Mouse (Mus musculus) thymus, adult 2 months (tissue): ENCODE data around the gene Gm11627.

ENCODE experiments used
- CTCF ChIP-seq: fragments of 200-500 bp; IDR thresholded peaks from 2 replicates; pipeline ENCODE4 v1.5.1; 2012; ENCODE audit warnings: mild to moderate bottlenecking, control low read depth, low read length, moderate library complexity, borderline replicate concordance; ENCODE audit not compliant: control insufficient read depth, poor library complexity, insufficient read depth; ENCODE audit errors: extremely low read depth
- POLR2A ChIP-seq: fragments of 200-500 bp; IDR thresholded peaks from 2 replicates; pipeline ENCODE4 v1.6.1; 2012; ENCODE audit warnings: mild to moderate bottlenecking, low read length, control low read depth, moderate library complexity; ENCODE audit not compliant: control insufficient read depth, poor library complexity, insufficient read depth; ENCODE audit errors: extremely low read depth

GRCm38 (mm10) chr11:102556031-102556715, 23.1 kb downstream of the Gm11627 start, which contains the start of gene Gpatch8:
- TF ChIP-seq POLR2A (peak; percentile 69), CTCF (peak; percentile 49; the same call in 1 of the 2 replicates)
